Mouse (Mus musculus): ENCODE measurements around the gene Mical3.

DNA sequence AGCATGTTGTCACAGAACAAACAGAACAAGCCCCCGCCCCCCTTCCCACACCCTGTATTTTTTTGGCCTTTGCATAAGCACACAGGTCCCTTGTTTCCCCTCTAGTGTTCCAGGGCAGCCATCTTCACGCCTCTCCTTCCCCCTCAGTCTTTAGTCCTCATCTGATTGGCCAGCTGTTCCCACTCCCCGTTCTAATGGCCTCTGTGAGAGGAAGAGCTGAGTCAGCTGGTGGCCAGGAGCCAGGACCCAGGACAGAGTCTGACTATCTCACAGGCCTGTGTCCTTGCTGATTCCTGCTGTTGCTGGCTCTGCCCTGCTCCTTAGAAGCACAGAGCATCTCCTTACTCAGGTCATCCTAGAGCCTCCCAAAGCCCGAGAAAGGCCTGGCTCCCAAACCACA, 13.3 kb upstream of the Mical3 start:
- no peak for TF ChIP-seq CTCF (IDR thresholded peaks at IDR 0.05; ENCODE audit: control insufficient read depth, insufficient read depth, insufficient read length)
- no peak for TF ChIP-seq MAX (IDR thresholded peaks at IDR 0.05)
- no peak for TF ChIP-seq MYOD1 (IDR thresholded peaks at IDR 0.05; ENCODE audit: control insufficient read depth, insufficient read length, low read depth)
- TF ChIP-seq MYOG (IDR thresholded peaks at IDR 0.05; ENCODE audit: control insufficient read depth, extremely low read depth, insufficient read length): no peak
- no peak for TF ChIP-seq USF1 (IDR thresholded peaks at IDR 0.05; ENCODE audit: low read depth)
- TF ChIP-seq CEBPB (IDR thresholded peaks at IDR 0.05; ENCODE audit: low read depth): no peak
- no peak for TF ChIP-seq FOSL1 (IDR thresholded peaks at IDR 0.05; ENCODE audit: insufficient read depth, low read length, poor library complexity, severe bottlenecking)

All from C2C12 (cell line).